Mouse (Mus musculus): ENCODE measurements around the gene Abca13. TPM values are rescaled to one million over a fixed set of nuclear protein-coding genes. Genes with fewer than 3 reads are reported as not detected.
"Not testable (repeated sequence)": the region's sequence is repeated elsewhere in the genome, so short reads cannot be mapped to it uniquely, and the experiment has no call there.

Gene Abca13
- polyA plus RNA-seq, 1 experiment from 2014 or later, result 0.04 TPM

- H3K9ac ChIP-seq (replicated peaks), result no peak overlapping the region
- H3K36me3 ChIP-seq, result no peaks in the 10 kb centered on the region
- no peaks in the 10 kb centered on the region for H3K9me3 ChIP-seq
- H3K4me2 ChIP-seq (replicated peaks), result no peak overlapping the region
- no peak for ATAC-seq
- H3K4me1 ChIP-seq (replicated peaks), result no peaks in the 10 kb centered on the region
- H3K27ac ChIP-seq, result no peak overlapping the region
- H3K27me3 ChIP-seq, result no peaks in the 10 kb centered on the region
- no peak overlapping the region for H3K4me3 ChIP-seq (replicated peaks)
Measured at GRCm38 (mm10) chr11:9436617-9437016, 244.9 kb downstream of the Abca13 start.

- no peaks in the 10 kb centered on the region for H3K36me3 ChIP-seq
- H3K9me3 ChIP-seq, result no peaks in the 10 kb centered on the region
- 91% methylated on average over 2 of the region's 2 CpGs for WGBS
- H3K27ac ChIP-seq, result no peak overlapping the region
- H3K4me2 ChIP-seq (replicated peaks), result no peak overlapping the region
- no peaks in the 10 kb centered on the region for H3K27me3 ChIP-seq
- H3K9ac ChIP-seq (replicated peaks), result no peak overlapping the region
- H3K4me1 ChIP-seq (replicated peaks), result no peaks in the 10 kb centered on the region
- no peak for ATAC-seq
- no peak overlapping the region for H3K4me3 ChIP-seq (replicated peaks)
Measured at GRCm38 (mm10) chr11:9439781-9440180, 248.0 kb downstream of the Abca13 start.

GRCm38 (mm10) chr11:9441192-9441591 is 249.4 kb downstream of the Abca13 start:
- no peak for ATAC-seq
- H3K9me3 ChIP-seq, result no peaks in the 10 kb centered on the region
- no peaks in the 10 kb centered on the region for H3K27me3 ChIP-seq
- no peak overlapping the region for H3K4me2 ChIP-seq (replicated peaks)
- H3K4me3 ChIP-seq (replicated peaks), result no peak overlapping the region
- H3K27ac ChIP-seq, result no peak overlapping the region
- WGBS, result 64% methylated on average over 4 of the region's 4 CpGs
- H3K36me3 ChIP-seq, result no peaks in the 10 kb centered on the region
- H3K4me1 ChIP-seq (replicated peaks), result no peaks in the 10 kb centered on the region
- H3K9ac ChIP-seq (replicated peaks), result no peak overlapping the region

- WGBS, result 81% methylated on average over 1 of the region's 1 CpGs
- ATAC-seq, result peak; percentile 34; the same call in 1 of the 2 replicates
- no peak overlapping the region for H3K9ac ChIP-seq (replicated peaks)
- H3K27ac ChIP-seq, result no peak overlapping the region
- no peaks in the 10 kb centered on the region for H3K27me3 ChIP-seq
- no peak overlapping the region for H3K4me3 ChIP-seq (replicated peaks)
- no peaks in the 10 kb centered on the region for H3K36me3 ChIP-seq
- H3K9me3 ChIP-seq, result no peaks in the 10 kb centered on the region
- H3K4me1 ChIP-seq (replicated peaks), result no peaks in the 10 kb centered on the region
- H3K4me2 ChIP-seq (replicated peaks), result no peak overlapping the region
Measured at GRCm38 (mm10) chr11:9472400-9472799, 280.7 kb downstream of the Abca13 start.

- Histone ChIP-seq H3K27ac (no peak overlapping the region), H3K36me3 (no peaks in the 10 kb centered on the region), H3K4me2 (replicated peaks) (no peak overlapping the region), H3K9me3 (no peaks in the 10 kb centered on the region), H3K27me3 (no peaks in the 10 kb centered on the region), H3K4me1 (replicated peaks) (no peaks in the 10 kb centered on the region), H3K9ac (replicated peaks) (no peak overlapping the region), H3K4me3 (replicated peaks) (no peak overlapping the region)
- ATAC-seq, result peak; percentile 58; the same call in 1 of the 2 replicates
- WGBS, result 24% methylated on average over 6 of the region's 6 CpGs
Measured at GRCm38 (mm10) chr11:9481511-9481910, 289.8 kb downstream of the Abca13 start.

- H3K4me2 ChIP-seq (replicated peaks), result no peak overlapping the region
- H3K9me3 ChIP-seq, result no peaks in the 10 kb centered on the region
- no peaks in the 10 kb centered on the region for H3K4me1 ChIP-seq (replicated peaks)
- no peaks in the 10 kb centered on the region for H3K27me3 ChIP-seq
- no peak overlapping the region for H3K4me3 ChIP-seq (replicated peaks)
- WGBS, result 47% methylated on average over 5 of the region's 5 CpGs
- H3K9ac ChIP-seq (replicated peaks), result no peak overlapping the region
- peak; percentile 53 for ATAC-seq
- no peaks in the 10 kb centered on the region for H3K36me3 ChIP-seq
- H3K27ac ChIP-seq, result no peak overlapping the region
Measured at GRCm38 (mm10) chr11:9500326-9501142, 308.8 kb downstream of the Abca13 start.

- not testable (repeated sequence) for H3K9me3 ChIP-seq; H3K27me3 ChIP-seq; H3K36me3 ChIP-seq; H3K27ac ChIP-seq; H3K4me2 ChIP-seq (replicated peaks); H3K9ac ChIP-seq (replicated peaks); H3K4me1 ChIP-seq (replicated peaks); ATAC-seq; H3K4me3 ChIP-seq (replicated peaks)
- 63% methylated on average over 2 of the region's 2 CpGs for WGBS
Measured at GRCm38 (mm10) chr11:9514966-9515365, 323.2 kb downstream of the Abca13 start.

GRCm38 (mm10) chr11:9528556-9528955 is 336.8 kb downstream of the Abca13 start:
- H3K36me3 ChIP-seq, result no peaks in the 10 kb centered on the region
- no peaks in the 10 kb centered on the region for H3K9me3 ChIP-seq
- 68% methylated on average over 3 of the region's 3 CpGs for WGBS
- no peaks in the 10 kb centered on the region for H3K4me1 ChIP-seq (replicated peaks)
- H3K4me3 ChIP-seq (replicated peaks), result no peak overlapping the region
- no peak overlapping the region for H3K9ac ChIP-seq (replicated peaks)
- H3K27me3 ChIP-seq, result no peaks in the 10 kb centered on the region
- H3K27ac ChIP-seq, result no peak overlapping the region
- ATAC-seq, result no peak
- H3K4me2 ChIP-seq (replicated peaks), result no peak overlapping the region

GRCm38 (mm10) chr11:9531715-9532114 is 340.0 kb downstream of the Abca13 start:
- no peak overlapping the region for H3K4me2 ChIP-seq (replicated peaks)
- ATAC-seq, result no peak
- H3K27me3 ChIP-seq, result no peaks in the 10 kb centered on the region
- H3K4me1 ChIP-seq (replicated peaks), result no peaks in the 10 kb centered on the region
- H3K27ac ChIP-seq, result no peak overlapping the region
- no peaks in the 10 kb centered on the region for H3K9me3 ChIP-seq
- 91% methylated on average over 8 of the region's 8 CpGs for WGBS
- H3K36me3 ChIP-seq, result no peaks in the 10 kb centered on the region
- H3K4me3 ChIP-seq (replicated peaks), result no peak overlapping the region
- no peak overlapping the region for H3K9ac ChIP-seq (replicated peaks)

GRCm38 (mm10) chr11:9533189-9533588 is 341.4 kb downstream of the Abca13 start:
- Histone ChIP-seq H3K4me2 (replicated peaks) (no peak overlapping the region), H3K27me3 (no peaks in the 10 kb centered on the region), H3K4me1 (replicated peaks) (no peaks in the 10 kb centered on the region), H3K27ac (no peak overlapping the region), H3K9ac (replicated peaks) (no peak overlapping the region), H3K9me3 (no peaks in the 10 kb centered on the region), H3K36me3 (no peaks in the 10 kb centered on the region), H3K4me3 (replicated peaks) (no peak overlapping the region)
- 78% methylated on average over 1 of the region's 1 CpGs for WGBS
- ATAC-seq, result no peak

GRCm38 (mm10) chr11:9533658-9534202 is 342.0 kb downstream of the Abca13 start:
- Histone ChIP-seq H3K36me3 (no peaks in the 10 kb centered on the region), H3K4me2 (replicated peaks) (no peak overlapping the region), H3K27me3 (no peaks in the 10 kb centered on the region), H3K9me3 (no peaks in the 10 kb centered on the region), H3K27ac (no peak overlapping the region), H3K9ac (replicated peaks) (no peak overlapping the region), H3K4me1 (replicated peaks) (no peaks in the 10 kb centered on the region), H3K4me3 (replicated peaks) (no peak overlapping the region)
- WGBS, result 84% methylated on average over 1 of the region's 1 CpGs
- no peak for ATAC-seq

- ATAC-seq, result no peak
Measured at GRCm38 (mm10) chr11:9536811-9537210, 345.1 kb downstream of the Abca13 start.

More at GRCm38 (mm10) chr11:9536811-9537210, 345.1 kb downstream of the Abca13 start:
- H3K9ac ChIP-seq (replicated peaks), result no peak overlapping the region
- 76% methylated on average over 6 of the region's 6 CpGs for WGBS
- no peaks in the 10 kb centered on the region for H3K9me3 ChIP-seq
- no peak overlapping the region for H3K27ac ChIP-seq
- no peak overlapping the region for H3K4me3 ChIP-seq (replicated peaks)
- no peaks in the 10 kb centered on the region for H3K27me3 ChIP-seq
- H3K4me2 ChIP-seq (replicated peaks), result no peak overlapping the region
- no peaks in the 10 kb centered on the region for H3K36me3 ChIP-seq
- H3K4me1 ChIP-seq (replicated peaks), result no peaks in the 10 kb centered on the region

Data from midbrain, embryonic 13.5 days (tissue).